Mouse (Mus musculus): ENCODE measurements around the gene Morc3.

Gene Morc3

GRCm38 (mm10) chr16:93883423-93884085, 51.6 kb downstream of the Morc3 start, which contains the start of gene Chaf1b:
Gene Chaf1b, plus strand, starts transcription at chr16:93883901.
- DNase-seq (ENCODE audit: low read depth, low spot score) = peak; percentile 90

DNA sequence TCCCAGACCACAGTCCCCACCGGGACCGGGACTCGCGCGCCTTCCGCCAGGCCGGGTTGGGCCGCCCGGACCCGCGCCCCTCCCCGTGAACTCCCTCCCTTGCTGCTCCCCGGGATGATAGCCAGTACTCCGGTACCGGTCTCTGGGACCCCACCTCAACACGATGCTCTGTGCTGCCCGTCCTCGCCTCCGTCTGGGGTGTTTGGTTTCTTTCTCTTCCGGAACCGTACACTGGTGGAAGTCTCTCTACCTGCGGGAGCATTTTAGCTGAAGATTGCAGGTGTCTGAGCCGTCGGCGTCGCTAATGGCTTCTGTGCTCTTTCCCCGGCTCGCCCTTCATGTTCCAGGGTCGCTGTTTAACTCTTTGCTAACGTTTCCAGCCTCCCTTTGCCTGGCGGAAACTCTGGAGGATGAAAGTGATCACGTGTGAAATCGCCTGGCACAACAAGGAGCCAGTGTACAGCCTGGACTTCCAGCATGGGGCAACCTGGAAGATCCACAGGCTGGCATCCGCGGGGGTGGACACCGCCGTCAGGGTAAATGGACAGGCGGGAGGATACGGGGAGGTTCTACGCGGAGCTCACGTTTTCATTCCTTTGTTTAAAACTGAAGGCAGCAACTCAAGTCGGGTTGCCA, 52.3 kb downstream of the Morc3 start:
- no peak for DNase-seq (ENCODE audit: low read depth, low spot score)

DNA sequence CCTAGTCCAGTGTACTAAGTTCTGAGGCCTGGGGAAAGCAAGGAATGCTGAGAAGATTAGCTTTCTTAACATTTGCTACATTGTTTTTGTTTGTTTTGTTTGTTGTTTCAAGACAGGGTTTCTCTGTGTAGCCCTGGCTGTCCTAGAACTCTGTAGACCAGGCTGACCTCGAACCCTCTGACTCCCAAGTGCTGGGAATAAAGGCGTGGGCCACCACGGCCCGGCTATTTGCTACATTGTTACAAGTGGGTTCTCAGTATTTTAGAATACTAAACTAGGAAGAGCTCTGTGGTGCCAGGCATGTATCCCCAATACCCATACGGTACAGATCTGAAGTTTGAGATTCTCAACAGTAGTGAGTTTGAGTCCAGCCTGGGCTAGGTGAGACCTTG, 52.8 kb downstream of the Morc3 start:
- DNase-seq (ENCODE audit: low read depth, low spot score) = no peak

GRCm38 (mm10) chr16:93888481-93888880, 56.6 kb downstream of the Morc3 start:
- no peak for DNase-seq (ENCODE audit: low read depth, low spot score)

DNA sequence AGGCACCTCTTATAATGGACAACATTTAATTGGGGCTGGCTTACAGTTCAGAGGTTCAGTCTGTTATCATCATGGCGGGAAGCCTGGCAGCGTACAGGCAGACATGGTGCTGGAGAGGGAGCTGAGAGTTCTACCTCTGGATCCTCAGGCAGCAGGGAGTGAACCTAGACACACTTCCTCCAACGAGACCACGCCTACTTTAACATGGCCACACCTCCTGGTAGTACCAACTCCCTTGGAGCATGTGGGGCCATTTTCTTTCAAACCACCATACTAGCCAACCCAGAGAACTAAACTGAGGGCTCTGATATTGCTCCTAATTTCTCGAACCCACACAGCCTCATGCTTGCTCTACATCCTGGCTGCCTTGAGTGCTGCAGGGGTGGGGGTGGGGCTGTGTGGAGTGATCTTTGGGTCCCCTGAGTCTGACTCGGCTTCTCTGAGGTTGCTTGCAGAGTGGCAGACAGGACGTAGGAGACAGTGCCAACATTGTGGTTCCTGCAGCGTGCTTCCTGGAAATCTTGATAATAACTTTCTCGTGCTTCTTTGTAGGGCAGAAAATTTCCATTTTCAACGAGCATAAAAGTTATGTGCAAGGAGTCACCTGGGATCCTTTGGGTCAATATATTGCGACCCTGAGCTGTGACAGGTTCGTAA, 59.2 kb downstream of the Morc3 start:
- no peak for DNase-seq (ENCODE audit: low read depth, low spot score)

DNA sequence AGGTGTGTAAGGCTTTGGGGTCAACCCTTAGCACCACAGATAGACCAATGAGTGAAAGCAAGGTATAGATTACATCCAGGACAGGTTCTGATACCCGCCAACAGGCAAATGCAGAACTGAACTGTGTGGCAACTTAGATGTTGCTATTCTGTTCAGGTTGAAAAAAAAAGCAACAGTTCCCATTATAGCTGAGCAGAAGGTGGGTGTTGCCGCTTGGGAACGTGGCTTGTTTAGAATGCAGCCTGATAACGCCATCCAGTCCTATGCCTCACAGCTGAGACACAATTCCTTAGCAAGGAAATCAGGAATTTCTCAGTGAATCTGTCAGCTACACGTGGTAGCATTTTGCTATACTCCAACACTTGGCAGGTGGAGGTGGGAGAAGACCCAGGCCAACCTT, 61.4 kb downstream of the Morc3 start:
- DNase-seq (ENCODE audit: low read depth, low spot score) = no peak

DNA sequence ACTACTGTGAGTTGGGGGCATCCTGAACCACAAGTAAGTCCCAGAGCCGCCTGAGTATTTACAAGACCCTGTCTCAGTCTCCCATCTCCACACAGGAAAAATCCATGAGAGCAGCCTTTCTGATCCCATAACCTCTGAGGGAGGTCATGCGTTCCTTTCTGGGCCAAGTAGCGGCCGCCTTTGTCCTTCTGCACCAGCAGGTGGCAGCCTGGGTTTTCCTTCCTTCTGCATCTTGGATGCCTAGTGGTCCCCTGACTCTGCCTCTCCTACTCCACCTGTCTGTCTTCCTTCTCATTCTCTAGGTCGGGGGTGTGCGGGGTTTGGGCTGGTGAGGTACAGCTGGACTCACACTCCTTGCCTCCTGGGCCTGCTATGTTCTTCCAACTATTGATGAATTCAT, 71.1 kb downstream of the Morc3 start:
- DNase-seq (ENCODE audit: low read depth, low spot score) = no peak

DNA sequence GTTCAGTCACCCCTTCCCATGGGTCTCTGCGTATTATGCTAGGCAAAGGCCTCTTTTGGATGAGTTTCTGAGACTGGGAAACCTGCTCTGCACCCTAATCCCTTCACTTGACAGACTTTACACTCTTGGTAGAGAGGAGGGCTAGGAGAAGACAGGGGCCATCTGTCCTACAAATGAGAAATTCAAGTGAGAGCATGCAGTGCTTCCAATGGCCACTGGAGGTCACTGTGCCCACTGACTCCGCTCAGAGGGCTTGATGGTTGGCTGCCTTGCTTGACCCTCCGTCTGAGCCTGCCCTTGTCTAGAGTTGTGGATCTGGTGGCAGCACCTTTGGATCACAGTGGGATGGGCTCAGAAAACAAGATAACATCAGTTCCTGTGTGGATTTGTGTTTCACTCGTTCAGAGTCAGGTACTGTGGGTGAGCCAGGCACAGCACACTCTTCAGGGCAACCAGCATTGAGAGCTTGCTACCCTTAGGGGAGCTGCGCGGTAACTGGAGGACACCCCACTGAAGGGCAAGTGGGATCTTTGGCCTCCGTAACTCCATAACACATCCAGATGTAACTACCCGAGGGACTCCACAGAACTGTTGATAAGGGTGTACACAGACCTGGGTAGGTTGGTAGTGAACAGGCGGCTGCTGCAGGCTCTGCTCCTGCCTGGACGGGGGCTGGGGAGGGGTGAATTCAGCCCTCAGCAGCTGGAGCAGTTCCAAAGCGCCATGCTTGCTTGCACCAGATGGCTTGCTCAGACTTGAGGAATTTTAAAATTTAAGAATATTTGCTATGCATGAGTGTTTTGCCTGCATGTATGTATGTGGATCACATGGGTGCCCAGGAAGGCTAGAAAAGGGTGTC, 74.5 kb downstream of the Morc3 start:
- DNase-seq (ENCODE audit: low read depth, low spot score) = no peak

DNA sequence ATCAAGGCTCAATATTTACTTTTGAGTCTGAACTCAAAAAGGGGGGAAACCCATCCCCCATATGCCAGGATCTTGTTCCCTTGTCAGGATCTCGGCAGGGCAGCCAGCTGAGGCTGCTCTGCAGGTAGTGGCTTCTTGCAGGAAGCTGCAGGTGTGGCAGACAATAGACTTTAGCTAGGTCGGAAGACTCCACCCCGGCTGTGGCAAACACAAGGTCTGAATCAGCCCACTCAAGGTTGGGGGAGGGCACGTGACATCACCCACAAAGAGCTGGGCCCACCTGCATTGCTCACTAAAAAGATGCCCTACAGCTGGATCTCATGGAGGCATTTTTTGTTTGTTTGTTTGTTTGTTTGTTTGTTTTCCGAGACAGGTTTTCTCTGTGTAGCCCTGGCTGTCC, 75.8 kb downstream of the Morc3 start:
- DNase-seq (ENCODE audit: low read depth, low spot score) = no peak

- no peak for DNase-seq (ENCODE audit: low read depth, low spot score)
Observed at GRCm38 (mm10) chr16:93908196-93908595, 76.3 kb downstream of the Morc3 start.

DNA sequence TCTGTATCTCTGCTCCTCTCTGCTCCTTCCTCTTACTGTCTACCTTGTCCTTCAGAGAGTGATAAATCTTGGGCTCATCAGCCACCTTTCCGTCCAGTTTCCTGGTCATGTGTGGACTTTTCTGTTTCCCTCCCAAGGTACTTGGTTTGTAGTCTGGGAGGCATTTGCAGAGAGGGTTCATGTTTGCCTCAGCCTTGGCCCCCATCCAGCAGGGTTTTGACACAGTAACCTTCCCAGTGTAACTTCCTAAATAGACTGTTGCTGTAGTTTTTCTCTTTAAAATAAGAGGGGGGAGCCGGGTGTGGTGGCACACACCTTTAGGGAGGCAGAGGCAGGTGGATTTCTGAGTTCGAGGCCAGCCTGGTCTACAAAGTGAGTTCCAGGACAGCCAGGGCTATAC, 78.0 kb downstream of the Morc3 start:
- DNase-seq (ENCODE audit: low read depth, low spot score) = no peak

DNA sequence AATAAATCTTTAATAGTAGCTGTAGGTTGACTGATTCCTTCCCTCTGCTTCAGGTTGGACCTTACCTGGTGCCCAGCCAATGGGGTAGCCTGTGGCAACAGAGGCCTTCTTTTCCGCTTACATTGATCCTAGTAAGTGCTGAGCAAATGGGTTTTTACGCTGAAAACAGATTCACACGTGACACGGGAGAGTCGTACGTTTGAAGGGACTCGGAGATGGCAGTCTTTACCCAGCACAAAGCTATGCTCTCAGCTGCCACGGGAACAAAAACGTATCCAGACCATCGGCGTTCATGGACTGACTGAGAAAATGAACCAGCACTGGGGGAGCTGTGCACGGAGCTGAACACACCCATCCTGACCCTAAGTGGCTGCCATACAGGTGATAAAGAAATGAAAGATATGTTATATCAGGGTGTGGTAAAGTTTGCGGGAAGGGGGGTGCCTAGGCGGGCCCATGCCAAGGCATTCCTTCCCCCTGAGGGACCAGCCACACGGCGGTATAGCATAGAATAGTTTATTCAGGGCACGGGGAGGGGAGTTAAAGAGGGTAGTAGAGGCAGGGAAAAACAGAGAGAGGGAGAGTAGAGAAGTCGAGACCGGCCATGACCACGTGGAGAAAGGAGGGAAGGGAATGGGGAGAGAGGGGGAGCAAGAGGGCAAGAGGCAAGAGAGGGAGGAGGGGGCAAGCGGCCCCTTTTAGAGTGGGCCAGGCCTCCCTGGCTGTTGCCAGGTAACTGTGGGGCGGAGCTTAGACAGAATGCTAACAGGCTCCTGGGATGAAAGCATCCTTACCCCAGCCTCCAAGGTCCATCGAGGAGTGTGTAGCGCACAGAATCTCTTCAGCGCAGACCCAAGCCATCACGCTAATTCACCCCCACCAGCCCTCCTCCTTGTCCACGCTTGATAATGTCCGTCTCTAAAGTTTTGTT, 79.1 kb downstream of the Morc3 start:
- no peak for DNase-seq (ENCODE audit: low read depth, low spot score)

- DNase-seq (ENCODE audit: low read depth, low spot score) = no peak
Observed at GRCm38 (mm10) chr16:93912158-93912557, 80.2 kb downstream of the Morc3 start.

GRCm38 (mm10) chr16:93912808-93913207, 80.9 kb downstream of the Morc3 start:
- no peak for DNase-seq (ENCODE audit: low read depth, low spot score)

DNA sequence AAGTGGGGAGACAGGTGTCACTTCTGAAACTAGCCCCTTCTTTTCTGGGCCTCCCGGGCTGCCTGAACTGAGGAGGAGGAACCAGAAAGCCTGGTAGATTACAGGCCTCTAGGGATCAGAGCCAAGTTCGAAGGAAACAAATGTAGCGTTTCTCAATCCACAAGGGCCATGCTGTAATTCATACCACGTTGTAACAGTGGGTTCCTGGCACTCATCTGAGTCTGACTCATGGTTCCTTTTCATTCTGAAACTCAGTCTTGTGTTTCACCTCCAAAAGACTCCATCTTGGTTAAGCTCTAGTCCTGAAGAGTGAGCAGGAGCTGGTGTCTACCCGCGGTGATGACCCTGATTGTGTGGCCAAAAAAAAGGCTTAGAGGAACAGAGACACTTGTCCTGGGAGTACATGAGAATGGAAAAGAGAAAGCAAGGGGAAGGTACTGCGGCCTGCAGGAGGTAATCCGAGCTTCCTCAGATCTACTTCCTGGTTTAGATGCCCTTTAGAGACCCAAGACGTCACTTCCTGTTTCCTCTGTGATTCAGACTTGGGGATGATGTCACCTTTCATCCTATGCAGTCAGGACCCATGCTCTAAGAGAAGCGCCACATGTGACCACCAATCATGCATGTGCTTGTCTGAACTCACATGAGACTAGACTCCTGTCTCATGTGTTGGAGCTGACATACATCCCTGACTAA, 82.1 kb downstream of the Morc3 start:
- no peak for DNase-seq (ENCODE audit: low read depth, low spot score)

- DNase-seq (ENCODE audit: low read depth, low spot score) = no peak
Observed at GRCm38 (mm10) chr16:93915338-93915849, 83.5 kb downstream of the Morc3 start.

- DNase-seq (ENCODE audit: low read depth, low spot score) = peak; percentile 50
Observed at GRCm38 (mm10) chr16:93917712-93918678, 86.1 kb downstream of the Morc3 start.

GRCm38 (mm10) chr16:93918679-93919060, 86.7 kb downstream of the Morc3 start:
- DNase-seq (ENCODE audit: low read depth, low spot score) = no peak

- no peak for DNase-seq (ENCODE audit: low read depth, low spot score)
Observed at GRCm38 (mm10) chr16:93919189-93919588, 87.3 kb downstream of the Morc3 start.
